Mouse (Mus musculus) macrophage (primary cell): Measurements from ENCODE around the gene Creld2. TPM values are rescaled to one million over a fixed set of nuclear protein-coding genes. Genes with fewer than 3 reads are reported as not detected.
"Not testable (repeated sequence)": the region's sequence is repeated elsewhere in the genome, so short reads cannot be mapped to it uniquely, and the experiment has no call there.

Experiments
- H3K27ac ChIP-seq: fragments of 350-480 bp; formaldehyde crosslinking; 2 replicates; pipeline ENCODE4 v1.9.0; 2021
- H3K36me3 ChIP-seq: fragments of 350-480 bp; formaldehyde crosslinking; 2 replicates; pipeline ENCODE4 v1.9.0; 2021; ENCODE audit errors: inconsistent target
- H3K4me3 ChIP-seq: fragments of 350-480 bp; formaldehyde crosslinking; 2 replicates; pipeline ENCODE4 v1.9.0; 2021; ENCODE audit errors: inconsistent target
- H3K79me2 ChIP-seq: fragments of 350-480 bp; formaldehyde crosslinking; 2 replicates; pipeline ENCODE4 v1.9.0; 2021; ENCODE audit errors: inconsistent target
- WGBS: methylation state at CpG from one replicate; pipeline ENCODE4 v1.1.7; 2026; ENCODE audit warnings: inconsistent platforms; ENCODE audit not compliant: missing documents; 5-methylcytosine and 5-hydroxymethylcytosine counted together
- polyA plus RNA-seq: library from polyadenylated mRNA; stranded (reverse); fragments of 250-400 nt; gene quantifications from 3 replicates; pipeline ENCODE4 v1.2.4, GENCODE M21; 2018; ENCODE audit warnings: inconsistent platforms
- total RNA-seq, 78 experiments: library from RNA; depleted of rRNA; stranded (reverse); fragments of 250-400 nt; gene quantifications; 1 replicate in 9 of 78; 2 replicates in 24 of 78; 3 replicates in 43 of 78; 4 replicates in 2 of 78; pipeline ENCODE4 v1.2.4; 2018; ENCODE audit warnings: inconsistent platforms in 56 of 78

Gene Creld2
- 10 to 100 TPM in 11 of 26 experiments, 1 to 10 TPM in 15; 3.5 to 15.9 (median 7.7) TPM for total RNA-seq (2018; cell fraction: chromatin; rRNA removed)
- total RNA-seq (2018; cell fraction: cytosol; rRNA removed) = 10 to 100 TPM; 20.1 to 37.1 (median 28.5) TPM
- 10 to 100 TPM in 25 of 26 experiments, 1 to 10 TPM in 1; 7.8 to 44.4 (median 26.1) TPM for total RNA-seq (2018; cell fraction: nucleus; rRNA removed)
- polyA plus RNA-seq = 23.5 to 44.3 TPM (median 25.4 TPM) in 3 replicates

DNA sequence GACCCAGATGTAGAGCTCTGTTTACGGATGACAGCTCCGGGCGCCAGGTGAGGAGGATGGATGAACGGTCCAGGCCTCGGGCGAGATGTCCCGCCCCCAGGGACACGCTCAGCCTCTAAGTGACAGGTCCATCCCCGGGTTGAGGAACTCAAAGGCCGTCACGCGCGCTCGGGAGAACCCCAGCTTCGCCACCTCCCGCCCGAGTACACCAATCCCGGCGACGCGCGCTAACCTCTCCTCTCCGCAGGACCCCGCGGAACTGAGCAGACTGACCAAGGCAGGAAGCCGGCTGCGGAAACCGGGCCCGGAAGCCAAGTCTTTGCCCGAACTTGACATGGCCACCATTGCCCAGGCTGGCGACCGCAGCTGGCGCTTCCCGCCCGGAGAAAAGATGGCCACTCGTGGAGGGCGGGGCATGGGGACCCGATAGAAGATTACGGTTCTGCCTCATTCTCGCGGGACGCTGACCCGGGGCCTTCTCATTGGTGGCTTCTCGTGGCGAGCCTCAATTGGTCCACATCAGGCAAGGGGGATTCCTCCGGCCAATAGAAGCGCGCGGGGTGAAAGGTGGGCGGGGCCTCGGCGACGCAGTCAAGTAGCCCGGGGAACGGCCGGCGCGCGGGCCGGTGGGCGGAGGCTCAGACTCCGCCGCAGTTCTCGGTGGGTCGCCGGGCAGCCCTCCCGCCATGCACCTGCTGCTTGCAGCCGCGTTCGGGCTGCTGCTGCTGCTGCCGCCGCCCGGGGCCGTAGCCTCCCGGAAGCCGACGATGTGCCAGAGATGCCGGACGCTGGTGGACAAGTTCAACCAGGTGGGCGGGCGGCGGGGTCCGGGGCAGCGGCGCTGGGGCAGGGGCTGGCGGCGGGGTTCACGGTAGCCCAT, at the start of gene Creld2, which contains the start of gene Alg12:
TSS of gene Creld2 (plus strand) at position 621 of the 880 bp plus-strand sequence.
TSS of gene Alg12 (minus strand) at position 293 of the 880 bp plus-strand sequence.
- H3K79me2 ChIP-seq = peaks cover 46% of the 10 kb centered on the region
- peak within 1 kb of the TSS; percentile 93 for H3K4me3 ChIP-seq
- WGBS = under 1% methylated on average over 87 of the region's 88 CpGs
- H3K27ac ChIP-seq = peak within 1 kb of the TSS; percentile 54
- peaks cover 21% of the 10 kb centered on the region for H3K36me3 ChIP-seq

- not testable (repeated sequence) for H3K4me3 ChIP-seq, H3K36me3 ChIP-seq, H3K27ac ChIP-seq
- 92% methylated on average over 5 of the region's 5 CpGs for WGBS
- H3K79me2 ChIP-seq = peaks cover 59% of the 10 kb centered on the region
Measured at GRCm38 (mm10) chr15:88774630-88775029, 44.8 kb upstream of the Creld2 start.

DNA sequence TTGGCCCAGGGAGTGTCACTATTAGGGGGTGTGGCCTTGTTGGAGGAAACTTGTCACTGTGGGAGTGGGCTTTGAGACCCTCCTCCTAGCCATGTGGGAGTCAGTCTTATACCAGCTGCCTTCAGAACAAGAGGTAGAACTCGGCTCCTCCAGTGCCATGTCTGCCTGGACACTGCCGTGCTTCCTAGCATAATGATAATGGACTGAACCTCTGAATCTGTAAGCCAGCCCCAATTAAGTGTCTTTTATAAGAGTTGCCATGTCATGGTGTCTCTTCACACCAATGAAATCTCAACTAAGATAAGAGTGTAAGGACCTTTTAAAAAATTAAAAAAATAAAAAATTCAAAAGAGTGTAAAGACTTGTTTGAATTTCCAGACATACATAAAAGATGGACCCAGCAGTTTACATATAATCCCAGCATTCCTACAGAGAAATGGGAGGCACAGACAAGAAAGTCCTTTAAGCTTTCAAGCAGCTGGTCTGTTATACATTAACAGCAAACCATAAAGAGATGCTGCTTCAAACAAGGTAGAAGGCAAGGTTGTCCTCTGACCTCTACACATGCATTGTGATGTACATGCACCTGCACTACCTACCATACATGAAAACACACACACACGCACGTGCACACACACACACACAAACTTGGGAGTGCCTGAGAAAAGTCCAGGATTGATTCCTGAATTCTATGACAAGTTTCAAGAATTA, 27.2 kb upstream of the Creld2 start:
- no peaks in the 10 kb centered on the region for H3K79me2 ChIP-seq
- H3K36me3 ChIP-seq = no peaks in the 10 kb centered on the region
- 85% methylated on average over 3 of the region's 4 CpGs for WGBS
- H3K4me3 ChIP-seq = no peak overlapping the region
- no peak overlapping the region for H3K27ac ChIP-seq

DNA sequence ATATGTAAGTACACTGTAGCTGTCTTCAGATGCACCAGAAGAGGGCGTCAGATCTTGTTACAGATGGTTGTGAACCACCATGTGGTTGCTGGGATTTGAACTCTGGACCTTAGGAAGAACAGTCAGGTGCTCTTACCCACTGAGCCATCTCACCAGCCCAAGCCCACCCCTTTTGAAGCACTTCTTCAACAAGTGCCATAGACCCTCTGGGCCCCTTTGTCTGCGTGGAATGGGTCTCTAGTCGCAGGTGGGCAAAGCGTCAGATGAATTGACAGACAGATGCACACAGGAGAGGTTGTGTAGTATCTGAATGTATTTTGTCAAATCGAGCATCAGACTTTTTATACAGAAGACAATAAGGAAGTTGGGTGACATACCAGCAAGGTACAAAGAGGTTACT, 24.7 kb upstream of the Creld2 start:
- WGBS = 97% methylated on average over 3 of the region's 5 CpGs
- not testable (repeated sequence) for H3K36me3 ChIP-seq, H3K4me3 ChIP-seq, H3K27ac ChIP-seq, H3K79me2 ChIP-seq

GRCm38 (mm10) chr15:88799950-88800371, 19.5 kb upstream of the Creld2 start:
- Histone ChIP-seq H3K36me3 (peaks cover 12% of the 10 kb centered on the region; the same call in 1 of the 2 replicates), H3K79me2 (no peaks in the 10 kb centered on the region), H3K4me3 (no peak overlapping the region), H3K27ac (no peak overlapping the region)
- 92% methylated on average over 11 of the region's 11 CpGs for WGBS

DNA sequence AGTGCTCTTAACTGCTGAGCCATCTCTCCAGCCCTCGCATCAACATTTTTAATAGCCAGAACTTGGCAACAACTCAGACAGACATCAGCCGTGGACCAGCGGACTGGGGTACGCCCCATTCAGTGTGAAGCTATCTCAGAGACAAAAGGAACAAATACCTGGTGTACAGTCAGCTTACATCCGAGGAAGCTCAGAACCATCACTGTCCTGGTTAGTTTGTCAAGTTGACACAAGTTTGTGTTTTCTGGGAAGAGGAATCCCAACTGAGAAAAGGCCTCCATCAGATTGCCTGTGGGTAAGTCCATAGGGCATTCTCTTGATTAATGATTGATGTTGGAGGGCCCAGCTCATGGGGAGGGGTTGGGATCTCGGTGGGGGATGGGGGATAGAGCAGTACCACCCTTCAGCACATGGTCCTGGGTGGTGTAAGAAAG, 18.5 kb upstream of the Creld2 start:
- 85% methylated on average over 6 of the region's 6 CpGs for WGBS
- Histone ChIP-seq H3K27ac (no peak overlapping the region), H3K79me2 (no peaks in the 10 kb centered on the region), H3K4me3 (no peak overlapping the region), H3K36me3 (peaks cover 20% of the 10 kb centered on the region)

- no peak overlapping the region for H3K4me3 ChIP-seq
- WGBS = 88% methylated on average over 3 of the region's 3 CpGs
- peaks cover 25% of the 10 kb centered on the region for H3K36me3 ChIP-seq
- H3K27ac ChIP-seq = no peak overlapping the region
- H3K79me2 ChIP-seq = no peaks in the 10 kb centered on the region
Measured at GRCm38 (mm10) chr15:88801903-88802302, 17.5 kb upstream of the Creld2 start.

DNA sequence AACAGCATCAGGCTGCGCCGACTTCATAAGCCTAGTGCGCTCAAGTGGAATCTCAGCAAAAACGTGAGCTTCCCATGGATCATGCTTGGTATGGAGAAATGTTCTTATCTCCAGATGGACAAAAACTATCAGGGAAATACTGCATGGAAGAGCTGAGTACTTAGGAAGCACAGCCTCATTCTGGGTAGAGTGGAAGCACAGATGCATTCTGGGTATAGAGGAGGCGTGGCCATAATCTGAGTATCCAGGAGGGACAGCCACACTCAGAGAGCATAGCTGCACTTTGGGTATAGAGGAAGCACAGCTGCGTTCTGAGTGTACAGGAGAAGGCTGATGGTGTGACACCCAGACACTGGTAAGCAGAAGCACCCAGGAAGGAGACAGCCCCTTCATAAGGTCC, 17.1 kb upstream of the Creld2 start:
- H3K27ac ChIP-seq = no peak overlapping the region
- H3K36me3 ChIP-seq = peaks cover 25% of the 10 kb centered on the region
- H3K4me3 ChIP-seq = no peak overlapping the region
- no peaks in the 10 kb centered on the region for H3K79me2 ChIP-seq
- 89% methylated on average over 6 of the region's 6 CpGs for WGBS

DNA sequence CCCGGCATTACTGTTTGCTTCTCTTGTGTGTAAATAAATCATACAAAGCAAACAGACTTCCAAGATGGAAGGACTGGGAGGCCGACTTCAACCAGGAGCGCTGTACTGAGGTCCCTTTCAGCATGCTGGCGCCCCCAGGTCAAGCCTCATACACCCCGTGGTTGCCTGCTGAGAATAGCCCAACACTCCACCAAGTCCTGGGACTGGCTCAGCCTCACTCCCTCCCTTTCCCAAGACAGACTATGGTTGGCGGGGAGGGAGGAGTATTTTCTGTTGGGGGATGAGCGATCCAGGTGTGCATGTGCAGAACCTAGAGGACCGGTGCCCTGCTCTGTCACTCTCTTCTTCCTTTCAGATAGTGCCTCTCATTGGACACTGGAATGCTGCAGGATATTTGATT, 11.3 kb upstream of the Creld2 start:
- Histone ChIP-seq H3K79me2 (no peaks in the 10 kb centered on the region), H3K27ac (no peak overlapping the region), H3K36me3 (peaks cover 72% of the 10 kb centered on the region), H3K4me3 (no peak overlapping the region)
- WGBS = 90% methylated on average over 8 of the region's 8 CpGs

DNA sequence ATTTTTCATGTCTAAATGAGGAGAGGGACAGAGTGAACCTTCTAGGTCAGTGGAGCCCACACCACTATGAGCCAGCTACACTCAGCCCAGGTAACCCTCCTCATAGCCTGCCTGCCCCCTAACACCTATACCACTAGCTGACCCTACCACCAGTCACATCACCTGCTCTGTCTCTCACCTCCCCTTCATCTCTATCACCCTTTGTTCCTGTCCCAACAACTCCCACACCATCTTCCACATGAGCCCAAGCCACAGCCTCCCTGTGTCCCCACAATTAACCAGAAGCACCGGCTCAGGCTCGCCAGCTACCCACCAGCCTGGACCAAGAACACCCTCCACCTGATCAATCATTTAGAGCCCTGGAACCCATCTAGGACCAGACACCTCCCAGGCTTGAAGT, 9.1 kb upstream of the Creld2 start:
- Histone ChIP-seq H3K4me3 (no peak overlapping the region), H3K36me3 (peaks cover 72% of the 10 kb centered on the region)

GRCm38 (mm10) chr15:88813262-88813661, 6.2 kb upstream of the Creld2 start:
- peaks cover 56% of the 10 kb centered on the region for H3K36me3 ChIP-seq
- H3K79me2 ChIP-seq = peaks cover 17% of the 10 kb centered on the region
- no peak overlapping the region for H3K4me3 ChIP-seq
- WGBS = 98% methylated on average over 3 of the region's 3 CpGs
- no peak overlapping the region for H3K27ac ChIP-seq

More for the DNA sequence above, 9.1 kb upstream of the Creld2 start:
- Histone ChIP-seq H3K79me2 (no peaks in the 10 kb centered on the region), H3K27ac (no peak overlapping the region)
- WGBS = 100% methylated on average over 2 of the region's 2 CpGs

DNA sequence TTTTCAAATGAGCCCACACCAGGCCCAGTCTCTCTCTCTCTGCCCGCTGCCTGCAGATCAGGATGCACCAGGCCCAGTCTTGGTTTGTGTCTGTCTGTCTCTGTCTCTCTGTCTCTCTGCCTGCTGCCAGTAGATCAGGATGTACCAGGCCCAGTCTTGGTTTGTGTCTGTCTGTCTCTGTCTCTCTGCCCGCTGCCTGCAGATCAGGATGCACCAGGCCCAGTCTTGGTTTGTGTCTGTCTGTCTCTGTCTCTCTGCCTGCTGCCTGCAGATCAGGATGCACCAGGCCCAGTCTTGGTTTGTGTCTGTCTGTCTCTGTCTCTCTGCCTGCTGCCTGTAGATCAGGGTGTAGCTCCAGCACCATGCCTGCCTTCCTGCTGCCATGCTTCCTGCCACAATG, 5.6 kb upstream of the Creld2 start:
- H3K36me3 ChIP-seq = peaks cover 50% of the 10 kb centered on the region
- 100% methylated on average over 2 of the region's 2 CpGs for WGBS
- not testable (repeated sequence) for H3K4me3 ChIP-seq, H3K27ac ChIP-seq
- H3K79me2 ChIP-seq = peaks cover 22% of the 10 kb centered on the region

GRCm38 (mm10) chr15:88814411-88815047, 4.9 kb upstream of the Creld2 start:
- WGBS = 93% methylated on average over 11 of the region's 11 CpGs
- Histone ChIP-seq H3K27ac (peak overlapping the region; percentile 75), H3K36me3 (peaks cover 44% of the 10 kb centered on the region), H3K79me2 (peaks cover 22% of the 10 kb centered on the region), H3K4me3 (no peak overlapping the region)

DNA sequence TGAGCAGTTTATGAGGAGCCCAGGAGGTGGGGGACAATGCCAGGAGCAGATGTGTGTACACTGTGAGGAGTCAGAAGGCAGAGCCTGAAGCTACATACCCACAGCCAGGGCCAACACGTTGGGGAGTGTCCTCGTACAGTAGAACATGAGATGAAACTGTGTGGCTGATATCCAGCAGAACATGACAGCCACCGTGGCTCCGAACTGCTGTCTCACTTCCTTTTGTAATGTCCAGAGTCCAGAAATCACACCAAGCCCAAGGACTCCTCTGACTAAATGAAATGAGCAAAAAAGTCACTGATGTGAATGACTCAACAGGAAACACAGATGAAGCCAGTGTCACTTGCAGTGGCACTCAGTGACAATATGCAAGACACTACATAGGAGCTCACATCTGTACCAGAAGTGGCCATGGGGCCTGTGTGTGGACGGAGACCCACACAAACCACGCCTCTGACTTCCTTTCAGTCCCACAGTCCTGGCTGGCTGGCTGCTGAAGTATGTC, 4.2 kb upstream of the Creld2 start:
- Histone ChIP-seq H3K4me3 (no peak overlapping the region), H3K27ac (peak overlapping the region; percentile 75), H3K79me2 (peaks cover 27% of the 10 kb centered on the region), H3K36me3 (peaks cover 39% of the 10 kb centered on the region)
- 12% methylated on average over 6 of the region's 6 CpGs for WGBS
